Mouse (Mus musculus): ENCODE data around the gene Swsap1.

GRCm38 (mm10) chr9:21909474-21910223 is 45.9 kb upstream of the Swsap1 start:
- TF ChIP-seq TAL1 (IDR thresholded peaks at IDR 0.05; ENCODE audit: low read length) (no peak), GATA1 (IDR thresholded peaks at IDR 0.05; ENCODE audit: low read length) (no peak)
